Mouse (Mus musculus): ENCODE data around the gene Uvssa.

GRCm38 (mm10) chr5:33427461-33427860 lies 49.1 kb downstream of the Uvssa start:
- TF ChIP-seq CTCF (IDR thresholded peaks at IDR 0.05; ENCODE audit: control insufficient read depth, insufficient read depth, low read length) (no peak), POLR2A (IDR thresholded peaks at IDR 0.05; ENCODE audit: borderline replicate concordance, control insufficient read depth, low read depth, low read length) (no peak)

All from bone marrow, adult 2 months (tissue).